Mouse (Mus musculus) ES-Bruce4 (cell line): ENCODE data around the gene Stk32c. TPM values are rescaled to one million over a fixed set of nuclear protein-coding genes. Genes with fewer than 3 reads are reported as not detected.
A peak's percentile ranks its signal among the peaks of the same experiment; 100 is the strongest.

Experiments
- H3K27ac ChIP-seq: 2 replicates; pipeline ENCODE4 v1.5.1; 2012; ENCODE audit warnings: low read length, inconsistent platforms; ENCODE audit not compliant: insufficient read depth
- H3K27me3 ChIP-seq: 2 replicates; pipeline ENCODE4 v1.6.1; 2012; ENCODE audit warnings: mild to moderate bottlenecking, low read length, inconsistent platforms; ENCODE audit not compliant: control insufficient read depth, poor library complexity, insufficient read depth, severe bottlenecking
- H3K36me3 ChIP-seq: 2 replicates; pipeline ENCODE4 v1.6.1; 2012; ENCODE audit warnings: inconsistent platforms, mild to moderate bottlenecking, low read length, moderate library complexity; ENCODE audit not compliant: control insufficient read depth, poor library complexity, insufficient read depth, severe bottlenecking
- H3K4me1 ChIP-seq: one replicate; pipeline ENCODE4 v1.8.1; 2011; ENCODE audit warnings: low read length; ENCODE audit not compliant: control insufficient read depth, insufficient read depth
- H3K4me3 ChIP-seq: 2 replicates; pipeline ENCODE4 v1.5.1; 2011; ENCODE audit warnings: low read depth, mild to moderate bottlenecking, low read length
- H3K9ac ChIP-seq: 2 replicates; pipeline ENCODE4 v1.6.1; 2012; ENCODE audit warnings: low read depth, mild to moderate bottlenecking, inconsistent platforms; ENCODE audit not compliant: poor library complexity, severe bottlenecking
- H3K9me3 ChIP-seq: replicated peaks from 2 replicates; pipeline ENCODE4 v1.6.1; 2012; ENCODE audit warnings: mild to moderate bottlenecking, low read length, inconsistent platforms; ENCODE audit not compliant: control insufficient read depth, poor library complexity, insufficient read depth, severe bottlenecking
- CTCF ChIP-seq: IDR thresholded peaks from one replicate; pipeline ENCODE4 v1.8.1; 2011; ENCODE audit warnings: low read depth, low read length
- EP300 ChIP-seq: IDR thresholded peaks from 2 replicates; pipeline ENCODE4 v1.6.1; 2011; ENCODE audit warnings: low read depth, low read length; ENCODE audit not compliant: insufficient read depth
- POLR2A ChIP-seq: IDR thresholded peaks from one replicate; pipeline ENCODE4 v1.8.1; 2011; ENCODE audit warnings: low read length; ENCODE audit not compliant: insufficient read depth
- polyA plus RNA-seq: library from polyadenylated mRNA; stranded (reverse); fragments of >200 nt; gene quantifications from 2 replicates; pipeline ENCODE4 v1.2.4, GENCODE M21; 2011; ENCODE audit warnings: low read depth; ENCODE audit not compliant: missing spikeins, insufficient read depth, insufficient read length

The Stk32c gene
- polyA plus RNA-seq, 1 experiment: 0.42 TPM

DNA sequence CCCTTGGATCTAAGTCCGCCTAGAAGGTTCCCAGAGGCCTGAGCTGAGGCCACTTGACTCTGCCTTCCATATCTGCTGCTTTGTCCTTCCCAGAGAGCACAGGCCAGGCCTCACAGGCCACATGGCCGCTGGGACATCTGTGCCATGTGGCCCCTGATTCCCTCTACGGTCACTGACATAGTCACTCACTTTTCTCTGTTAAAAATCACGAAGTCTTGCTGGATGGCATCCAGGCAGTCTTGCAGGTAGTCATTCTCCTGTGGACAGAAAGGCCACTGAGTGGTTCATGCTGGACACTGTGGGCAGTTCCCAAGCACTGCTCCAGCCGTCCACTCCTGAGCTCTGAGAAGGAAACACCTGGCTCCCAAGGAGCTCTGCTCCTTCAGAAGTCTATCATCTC, 108.0 kb downstream of the Stk32c start:
- H3K27me3 ChIP-seq: no peaks in the 10 kb centered on the region
- H3K4me1 ChIP-seq: no peaks in the 10 kb centered on the region
- no peaks in the 10 kb centered on the region for H3K36me3 ChIP-seq
- H3K9me3 ChIP-seq: no peaks in the 10 kb centered on the region
- no peak overlapping the region for H3K9ac ChIP-seq
- TF ChIP-seq EP300 (no peak), POLR2A (no peak), CTCF (no peak)
- no peak overlapping the region for H3K4me3 ChIP-seq
- H3K27ac ChIP-seq: no peak overlapping the region

- H3K4me1 ChIP-seq: no peaks in the 10 kb centered on the region
- H3K4me3 ChIP-seq: no peak overlapping the region
- H3K27me3 ChIP-seq: no peaks in the 10 kb centered on the region
- no peaks in the 10 kb centered on the region for H3K36me3 ChIP-seq
- no peaks in the 10 kb centered on the region for H3K9me3 ChIP-seq
- no peak overlapping the region for H3K27ac ChIP-seq
- TF ChIP-seq EP300 (no peak), CTCF (peak; percentile 27)
- no peak overlapping the region for H3K9ac ChIP-seq
These were observed 109.1 kb downstream of the Stk32c start for GRCm38 (mm10) chr7:139103960-139104381.

- Histone ChIP-seq H3K27me3 (no peaks in the 10 kb centered on the region), H3K9me3 (no peaks in the 10 kb centered on the region), H3K4me1 (no peaks in the 10 kb centered on the region), H3K9ac (no peak overlapping the region), H3K4me3 (no peak overlapping the region), H3K27ac (no peak overlapping the region), H3K36me3 (no peaks in the 10 kb centered on the region)
- TF ChIP-seq CTCF (no peak), EP300 (no peak), POLR2A (no peak)
These were observed 111.3 kb downstream of the Stk32c start for GRCm38 (mm10) chr7:139101826-139102225.

GRCm38 (mm10) chr7:139101286-139101804, 111.8 kb downstream of the Stk32c start:
- H3K27me3 ChIP-seq: no peaks in the 10 kb centered on the region
- H3K4me1 ChIP-seq: no peaks in the 10 kb centered on the region
- H3K9ac ChIP-seq: no peak overlapping the region
- no peaks in the 10 kb centered on the region for H3K36me3 ChIP-seq
- no peak overlapping the region for H3K4me3 ChIP-seq
- H3K27ac ChIP-seq: no peak overlapping the region
- H3K9me3 ChIP-seq: no peaks in the 10 kb centered on the region
- no peak for TF ChIP-seq POLR2A
- TF ChIP-seq EP300: no peak
- TF ChIP-seq CTCF: no peak

GRCm38 (mm10) chr7:139100531-139101095, 112.5 kb downstream of the Stk32c start:
- no peaks in the 10 kb centered on the region for H3K9me3 ChIP-seq
- H3K36me3 ChIP-seq: no peaks in the 10 kb centered on the region
- H3K4me3 ChIP-seq: no peak overlapping the region
- no peaks in the 10 kb centered on the region for H3K4me1 ChIP-seq
- H3K9ac ChIP-seq: no peak overlapping the region
- TF ChIP-seq POLR2A (no peak), CTCF (no peak), EP300 (no peak)
- H3K27ac ChIP-seq: no peak overlapping the region
- H3K27me3 ChIP-seq: no peaks in the 10 kb centered on the region

- Histone ChIP-seq H3K36me3 (no peaks in the 10 kb centered on the region), H3K4me3 (no peak overlapping the region), H3K9ac (no peak overlapping the region), H3K4me1 (no peaks in the 10 kb centered on the region), H3K27ac (no peak overlapping the region), H3K9me3 (no peaks in the 10 kb centered on the region), H3K27me3 (no peaks in the 10 kb centered on the region)
- no peak for TF ChIP-seq POLR2A
- no peak for TF ChIP-seq EP300
- TF ChIP-seq CTCF: no peak
These were observed 116.7 kb downstream of the Stk32c start for GRCm38 (mm10) chr7:139096399-139096798.
